ENCODE assay signal across 11 mouse cellular contexts in genomic region chr6:91186161-91186931, GRCm38 (mm10). TPM values are rescaled to one million over a fixed set of nuclear protein-coding genes. Genes with fewer than 3 reads are reported as not detected.
A peak's percentile ranks its signal among the peaks of the same experiment; 100 is the strongest.
DNase-seq lines count a peak whose midpoint lies in the region; ATAC-seq and TF ChIP-seq lines count a peak whose summit lies in the region.
"Had no signal": no experiment of that assay in that cellular context is flagged by ENCODE, and none has a peak within 500 bp of the region (broad histone marks: within the 10 kb centered on the region; RNA-seq: fewer than 3 reads in every experiment).

No protein-coding gene starts in this region.

- no peak for ATAC-seq in liver, postnatal 0 days

- H3K4me1 ChIP-seq in liver, postnatal 0 days (ENCODE audit: insufficient read depth), result no peaks in the 10 kb centered on the region

- TF ChIP-seq EP300 in liver, postnatal 0 days (IDR thresholded peaks at IDR 0.05; ENCODE audit: low read depth), result no peak

- H3K27me3 ChIP-seq in liver, postnatal 0 days (ENCODE audit: insufficient read depth, low read length), result 0 out of 2 replicates have a peak, but pooled peaks cover 2% of the 10 kb centered on the region
- H3K27me3 ChIP-seq: limb, embryonic 12.5 days had no signal

- H3K36me3 ChIP-seq in liver, postnatal 0 days (replicated peaks; ENCODE audit: insufficient read depth, low read length), result no peaks in the 10 kb centered on the region
- H3K36me3 ChIP-seq: heart, embryonic 12.5 days; limb, embryonic 12.5 days had no signal

- no peak overlapping the region for H3K4me3 ChIP-seq in liver, postnatal 0 days (ENCODE audit: low read depth, low read length)
- H3K4me3 ChIP-seq: heart, embryonic 12.5 days; limb, embryonic 12.5 days had no signal

- no peaks in the 10 kb centered on the region for H3K9me3 ChIP-seq in liver, postnatal 0 days (ENCODE audit: low read length)
- H3K9me3 ChIP-seq: heart, embryonic 12.5 days; limb, embryonic 12.5 days had no signal

- 47% methylated on average over 4 of the region's 4 CpGs for WGBS in liver, postnatal 0 days (ENCODE audit: insufficient replicate concordance)

- H3K4me2 ChIP-seq in liver, postnatal 0 days (ENCODE audit: low read depth, low read length), result no peak overlapping the region
- H3K4me2 ChIP-seq: heart, embryonic 12.5 days; limb, embryonic 12.5 days had no signal

- TF ChIP-seq CTCF in liver, postnatal 0 days (IDR thresholded peaks at IDR 0.05; ENCODE audit: low read depth), result peak; percentile 89

- H3K27ac ChIP-seq in liver, postnatal 0 days (ENCODE audit: low read depth), result no peak overlapping the region
- H3K27ac ChIP-seq: limb, embryonic 12.5 days had no signal

- peak; percentile 28 for DNase-seq in retina, embryonic 14.5 days (ENCODE audit: low spot score)
- DNase-seq in retina, postnatal 1 day, result no peak
- peak; percentile 44 for DNase-seq in adipocyte (ENCODE audit: low spot score)
- peak; percentile 40 for DNase-seq in liver, postnatal 0 days
- DNase-seq in thymus, postnatal 14 days, result peak; percentile 51
- no peak for DNase-seq in urinary bladder, postnatal 14 days (ENCODE audit: low spot score)
- no peak for DNase-seq in frontal cortex, postnatal 14 days (ENCODE audit: low spot score in 2 of 2)
- DNase-seq in yolk sac, embryonic 10.5 days (ENCODE audit: low spot score), result no peak
- DNase-seq: cerebellum, adult 11-12 months had no signal

- no peak overlapping the region for H3K9ac ChIP-seq in liver, postnatal 0 days (replicated peaks)
- H3K9ac ChIP-seq: heart, embryonic 12.5 days; limb, embryonic 12.5 days had no signal

RNA-seq across cellular contexts. Expression of gene Fbln2, which starts 25.9 kb away (rescaled TPM):
- 3.8 and 4.0 TPM in 2 replicates for polyA plus RNA-seq in liver, postnatal 0 days (2015; fragmentation: Nextera tagmentation; extraction: Ambion mirVana)

RNA-seq across cellular contexts. Expression of gene Hdac11, which starts 29.9 kb away (rescaled TPM):
- polyA plus RNA-seq in liver, postnatal 0 days (2015; fragmentation: Nextera tagmentation; extraction: Ambion mirVana), result 3.4 and 4.6 TPM in 2 replicates

Comparison
In these comparisons a context has a peak if more than half of its experiments do, and no peak if none do; other contexts are left out.
1. DNase-seq: peak in retina, embryonic 14.5 days (single experiment), adipocyte (single experiment), liver, postnatal 0 days (single experiment) and thymus, postnatal 14 days (single experiment); none in retina, postnatal 1 day (single experiment), urinary bladder, postnatal 14 days (single experiment), frontal cortex, postnatal 14 days (0 of 2) and yolk sac, embryonic 10.5 days (single experiment).